Mouse (Mus musculus): ENCODE measurements around the gene Olfr1392. TPM values are rescaled to one million over a fixed set of nuclear protein-coding genes. Genes with fewer than 3 reads are reported as not detected.

Gene Olfr1392
- polyA plus RNA-seq (2015; fragmentation: Nextera tagmentation; extraction: Ambion mirVana) = not detected in 2 replicates

DNA sequence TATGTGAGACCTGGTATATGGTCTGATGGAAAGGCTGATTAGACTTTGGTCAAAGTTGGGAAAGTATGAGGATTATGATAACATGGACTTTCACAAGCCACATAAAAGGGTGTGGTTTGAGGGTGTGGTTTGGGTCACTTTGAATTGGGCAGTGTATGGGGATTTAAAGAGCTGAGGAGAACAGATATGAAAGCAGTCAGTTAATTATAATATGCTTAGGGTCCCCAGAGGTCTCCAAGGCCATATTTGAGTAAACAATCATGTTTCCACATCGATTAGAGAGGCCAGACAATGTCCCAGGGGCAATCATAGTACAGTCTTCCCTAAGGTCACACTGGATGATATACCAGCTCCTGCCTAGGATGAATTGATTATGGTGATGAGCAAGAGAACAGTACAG is at the start of gene Olfr1392:
Olfr1392 (plus strand) TSS at position 301 of the 400 bp plus-strand sequence.

DNA sequence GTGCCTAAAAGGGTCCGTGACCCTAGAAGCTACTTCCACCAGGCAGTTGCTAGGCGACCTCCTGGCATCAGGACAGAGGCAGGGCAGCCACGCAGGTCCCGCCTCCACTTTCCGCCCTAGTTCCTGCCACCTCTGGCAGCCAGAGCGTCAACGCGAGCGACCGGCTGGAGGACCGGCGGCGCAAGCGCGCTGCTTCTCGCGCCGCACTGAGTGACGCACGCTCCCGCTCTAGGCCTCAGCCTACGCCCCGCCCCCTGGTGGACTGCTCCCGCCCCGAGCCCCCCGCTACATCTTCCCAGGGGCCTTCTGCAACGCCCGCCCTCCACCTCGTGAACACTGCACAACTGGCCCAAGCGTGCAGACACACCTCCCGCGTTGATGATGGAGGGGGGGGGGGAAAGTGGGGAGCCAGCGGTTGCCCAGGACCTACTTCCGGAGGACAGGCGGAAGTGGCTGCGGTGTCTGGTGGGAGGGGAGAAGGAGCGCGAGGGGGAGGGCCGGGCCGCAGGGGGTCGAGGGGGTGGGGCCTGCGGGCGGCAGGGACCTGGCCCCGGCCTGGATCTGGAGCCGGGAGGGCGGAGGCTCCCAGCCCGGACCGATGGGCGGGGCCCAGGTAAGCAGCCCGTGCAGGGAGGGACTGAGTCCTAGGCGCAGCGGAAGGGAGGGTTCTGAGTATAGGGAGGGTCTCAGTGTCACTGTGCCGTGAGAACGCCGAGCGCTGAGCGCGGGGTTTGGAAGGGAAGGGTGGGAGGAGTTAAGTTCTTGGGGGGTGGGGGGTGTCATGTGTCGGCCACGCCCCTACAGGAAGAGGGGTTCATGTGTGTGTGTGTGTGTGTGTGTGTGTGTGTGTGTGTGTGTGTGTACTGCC is 41.1 kb upstream of the Olfr1392 start, which contains the start of gene Mgat1:
Mgat1 (plus strand) TSS at position 465 of the 868 bp plus-strand sequence.

DNA sequence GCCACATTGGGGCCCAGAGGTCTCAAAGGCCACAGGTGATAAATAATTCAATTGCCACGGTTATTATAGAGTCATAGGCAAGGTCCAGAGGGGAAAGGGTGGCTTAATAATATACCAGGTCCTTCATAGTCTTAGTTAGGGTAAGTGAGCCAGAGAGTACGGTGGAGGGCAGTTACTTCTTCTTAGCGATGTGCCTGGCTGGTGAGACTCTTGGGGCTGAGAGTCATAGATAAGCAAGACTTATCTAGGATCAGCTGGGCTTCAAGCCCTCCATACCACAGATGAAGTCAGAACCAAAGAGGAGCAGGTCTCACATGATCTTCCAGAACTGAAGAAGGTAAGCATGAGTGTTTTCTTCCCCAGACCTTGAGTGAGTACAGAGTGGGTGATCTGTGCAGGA is 6.9 kb upstream of the Olfr1392 start, which contains the start of gene Olfr1393:
Olfr1393 (plus strand) TSS at position 83 of the 400 bp plus-strand sequence.

DNA sequence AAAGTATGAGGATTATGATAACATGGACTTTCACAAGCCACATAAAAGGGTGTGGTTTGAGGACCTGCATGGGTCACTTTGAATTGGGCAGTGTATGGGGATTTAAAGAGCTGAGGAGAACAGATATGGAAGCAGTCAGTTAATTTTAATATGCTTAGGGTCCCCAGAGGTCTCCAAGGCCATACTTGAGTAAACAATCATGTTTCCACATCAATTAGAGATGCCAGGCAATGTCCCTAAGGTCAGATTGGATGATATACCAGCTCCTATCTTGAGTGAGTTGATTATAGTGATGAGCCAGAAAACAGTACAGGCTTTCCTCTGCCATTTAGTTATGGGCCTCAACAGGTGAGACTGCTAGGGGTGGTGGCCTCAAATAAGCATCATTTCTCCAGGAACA is 19.4 kb downstream of the Olfr1392 start, which contains the start of gene Olfr10:
Olfr10 (plus strand) TSS at position 301 of the 400 bp plus-strand sequence.

DNA sequence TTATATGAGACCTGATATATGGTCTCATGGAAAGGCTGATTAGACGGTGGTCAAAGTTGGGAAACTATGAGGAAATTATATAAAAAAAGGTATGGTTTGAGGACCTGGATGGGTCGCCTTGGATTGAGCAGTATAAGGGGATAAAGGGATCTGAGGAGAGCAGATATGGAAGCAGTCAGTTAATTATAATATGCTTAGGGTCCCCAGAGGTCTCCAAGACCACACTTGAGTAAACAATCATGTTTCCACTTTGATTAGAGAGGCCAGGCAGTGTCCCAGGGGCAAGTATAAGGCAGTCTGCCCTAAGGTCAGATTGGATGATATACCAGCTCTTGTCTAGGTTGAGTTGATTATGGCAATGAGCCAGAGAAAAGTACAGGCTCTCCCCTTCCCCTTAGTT is 37.4 kb downstream of the Olfr1392 start, which contains the start of gene Olfr1391:
Olfr1391 (plus strand) TSS at position 301 of the 400 bp plus-strand sequence.

DNA sequence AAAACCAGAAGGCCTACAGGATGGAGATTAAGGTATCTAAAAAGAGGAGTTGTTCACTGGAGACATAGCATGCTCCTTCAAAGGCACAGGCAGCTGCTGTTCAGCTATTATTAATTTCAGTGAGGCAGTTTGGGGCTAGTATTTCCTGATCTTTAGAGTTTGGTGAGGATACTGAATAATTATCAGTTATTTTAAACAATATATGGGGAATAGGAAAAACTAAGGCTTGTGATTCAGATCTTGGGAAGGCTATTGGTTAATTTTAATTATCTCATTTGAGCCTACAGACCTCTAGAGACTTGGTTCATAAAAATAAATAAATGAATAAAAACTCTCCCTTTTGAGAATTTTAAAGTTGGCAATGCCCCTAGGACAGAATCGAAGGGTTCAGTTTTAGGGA is 49.8 kb downstream of the Olfr1392 start, which contains the start of gene Olfr1390:
Olfr1390 (plus strand) TSS at position 301 of the 400 bp plus-strand sequence.

Other genes with a start within 250 kb of the Olfr1392 start
- gene 9930111J21Rik2, start 234.0 kb upstream of the Olfr1392 start, polyA plus RNA-seq (2015; fragmentation: Nextera tagmentation; extraction: Ambion mirVana) = 0.69 and 0.95 TPM in 2 replicates
- gene Tgtp2, start 221.1 kb upstream of the Olfr1392 start, polyA plus RNA-seq (2015; fragmentation: Nextera tagmentation; extraction: Ambion mirVana) = 0.36 and 0.54 TPM in 2 replicates
- 2.7 and 3.1 TPM in 2 replicates for gene Ifi47, start 208.7 kb upstream of the Olfr1392 start, polyA plus RNA-seq (2015; fragmentation: Nextera tagmentation; extraction: Ambion mirVana)
- gene Olfr1396, start 170.4 kb upstream of the Olfr1392 start, polyA plus RNA-seq (2015; fragmentation: Nextera tagmentation; extraction: Ambion mirVana) = 0.12 and 0.13 TPM in 2 replicates
- gene Olfr1395, start 143.0 kb upstream of the Olfr1392 start, polyA plus RNA-seq (2015; fragmentation: Nextera tagmentation; extraction: Ambion mirVana) = not detected in 2 replicates
- gene Olfr1394, start 130.9 kb upstream of the Olfr1392 start, polyA plus RNA-seq (2015; fragmentation: Nextera tagmentation; extraction: Ambion mirVana) = not detected in 2 replicates
- 3.6 and 4.6 TPM in 2 replicates for gene Btnl9, start 98.1 kb upstream of the Olfr1392 start, polyA plus RNA-seq (2015; fragmentation: Nextera tagmentation; extraction: Ambion mirVana)
- gene Zfp62, start 82.0 kb upstream of the Olfr1392 start, polyA plus RNA-seq (2015; fragmentation: Nextera tagmentation; extraction: Ambion mirVana) = 13.0 and 14.6 TPM in 2 replicates
- gene Mgat1, start 41.1 kb upstream of the Olfr1392 start, polyA plus RNA-seq (2015; fragmentation: Nextera tagmentation; extraction: Ambion mirVana) = 37.9 and 43.1 TPM in 2 replicates
- gene Olfr1393, start 7.0 kb upstream of the Olfr1392 start, polyA plus RNA-seq (2015; fragmentation: Nextera tagmentation; extraction: Ambion mirVana) = 0.09 TPM in 1 of 2 replicates, not detected in the other
- gene Olfr10, start 19.5 kb downstream of the Olfr1392 start, polyA plus RNA-seq (2015; fragmentation: Nextera tagmentation; extraction: Ambion mirVana) = not detected in 2 replicates
- not detected in 2 replicates for gene Olfr1391, start 37.5 kb downstream of the Olfr1392 start, polyA plus RNA-seq (2015; fragmentation: Nextera tagmentation; extraction: Ambion mirVana)
- gene Olfr1390, start 49.9 kb downstream of the Olfr1392 start, polyA plus RNA-seq (2015; fragmentation: Nextera tagmentation; extraction: Ambion mirVana) = not detected in 2 replicates
- not detected in 2 replicates for gene Olfr1389, start 137.8 kb downstream of the Olfr1392 start, polyA plus RNA-seq (2015; fragmentation: Nextera tagmentation; extraction: Ambion mirVana)
- gene Olfr1388, start 151.3 kb downstream of the Olfr1392 start, polyA plus RNA-seq (2015; fragmentation: Nextera tagmentation; extraction: Ambion mirVana) = not detected in 2 replicates
- not detected in 2 replicates for gene Olfr1387, start 170.1 kb downstream of the Olfr1392 start, polyA plus RNA-seq (2015; fragmentation: Nextera tagmentation; extraction: Ambion mirVana)
- gene Olfr1386, start 179.8 kb downstream of the Olfr1392 start, polyA plus RNA-seq (2015; fragmentation: Nextera tagmentation; extraction: Ambion mirVana) = not detected in 2 replicates
- gene Olfr1385, start 203.8 kb downstream of the Olfr1392 start, polyA plus RNA-seq (2015; fragmentation: Nextera tagmentation; extraction: Ambion mirVana) = not detected in 2 replicates
- gene Olfr1384, start 221.4 kb downstream of the Olfr1392 start, polyA plus RNA-seq (2015; fragmentation: Nextera tagmentation; extraction: Ambion mirVana) = not detected in 2 replicates
- gene Olfr1383, start 234.4 kb downstream of the Olfr1392 start, polyA plus RNA-seq (2015; fragmentation: Nextera tagmentation; extraction: Ambion mirVana) = not detected in 2 replicates
- gene Olfr1382, start 243.0 kb downstream of the Olfr1392 start, polyA plus RNA-seq (2015; fragmentation: Nextera tagmentation; extraction: Ambion mirVana) = not detected in 2 replicates

All from skeletal muscle tissue, postnatal 0 days (tissue).